Mouse (Mus musculus) ES-Bruce4 (cell line): ENCODE measurements at regions not wholly inside any gene's neighbourhood (a gene's known extent, or its start where the extent isn't known, plus 50 kb on each side); places are given as distances from the start of the nearest gene placed in this dataset.

Experiments used
- CTCF ChIP-seq: IDR thresholded peaks from one replicate; pipeline ENCODE4 v1.8.1; 2011; ENCODE audit warnings: low read depth, low read length
- EP300 ChIP-seq: IDR thresholded peaks from 2 replicates; pipeline ENCODE4 v1.6.1; 2011; ENCODE audit warnings: low read depth, low read length; ENCODE audit not compliant: insufficient read depth
- POLR2A ChIP-seq: IDR thresholded peaks from one replicate; pipeline ENCODE4 v1.8.1; 2011; ENCODE audit warnings: low read length; ENCODE audit not compliant: insufficient read depth

GRCm38 (mm10) chr13:99577686-99578085 lies 61.3 kb upstream of the Map1b start:
- TF ChIP-seq CTCF (no peak), POLR2A (no peak), EP300 (no peak)
